Mouse (Mus musculus): Measurements from ENCODE around the gene Npy5r.

GRCm38 (mm10) chr8:66729446-66729845 lies 41.5 kb upstream of the Npy5r start:
- TF ChIP-seq CTCF (IDR thresholded peaks at IDR 0.05; ENCODE audit: low read depth, low read length) (no peak), POLR2A (IDR thresholded peaks at IDR 0.05; ENCODE audit: insufficient read depth, low read length) (no peak), EP300 (IDR thresholded peaks at IDR 0.05; ENCODE audit: insufficient read depth, low read depth, low read length) (no peak)

Measured in ES-Bruce4 (cell line).